Mouse (Mus musculus): ENCODE measurements around the gene Sec14l5.
"Not testable (repeated sequence)": the region's sequence is repeated elsewhere in the genome, so short reads cannot be mapped to it uniquely, and the experiment has no call there.

GRCm38 (mm10) chr16:5228103-5228502, 81.2 kb downstream of the Sec14l5 start:
- TF ChIP-seq POLR2A (IDR thresholded peaks at IDR 0.05; ENCODE audit: borderline replicate concordance, insufficient read depth, low read length); CTCF (IDR thresholded peaks at IDR 0.05; ENCODE audit: borderline replicate concordance, insufficient read depth, low read depth, low read length): not testable (repeated sequence)
